8 mouse cellular contexts compared by ENCODE assay signal in genomic region chr3:90465081-90465685, GRCm38 (mm10). TPM values are rescaled to one million over a fixed set of nuclear protein-coding genes. Genes with fewer than 3 reads are reported as not detected.
DNase-seq lines count a peak whose midpoint lies in the region; ATAC-seq and TF ChIP-seq lines count a peak whose summit lies in the region.

No protein-coding gene starts in this region.

- H3K4me2 ChIP-seq in forebrain, postnatal 0 days (ENCODE audit: low read depth) = peak overlapping the region; percentile 97

- no peak for TF ChIP-seq CTCF in heart, adult 2 months (IDR thresholded peaks at IDR 0.05)
- no peak for TF ChIP-seq CTCF in forebrain, postnatal 0 days (IDR thresholded peaks at IDR 0.05; ENCODE audit: low read depth)
- TF ChIP-seq CTCF in kidney, adult 2 months (conservative IDR thresholded peaks at IDR 0.05; ENCODE audit: insufficient read depth, insufficient read length, low read depth, low read length) = no peak
- TF ChIP-seq CTCF in small intestine, adult 2 months (IDR thresholded peaks at IDR 0.05; ENCODE audit: extremely low read depth, insufficient read length, insufficient replicate concordance, low read depth, low read length) = no peak

- intact Hi-C loops in heart, adult 2 months (cut with DNase I) = loop anchor here (1.0 to 10.0 kb wide), 3 partner anchors 18 to 243 kb away; partner anchors contain the start of gene Gatad2b

- DNase-seq in heart, adult 2 months = peak; percentile 52 to 76
- DNase-seq in heart, adult 11 months = no peak
- DNase-seq in adrenal gland, postnatal 10 days = peak; percentile 62
- DNase-seq in forebrain, postnatal 0 days = peak; percentile 13
- DNase-seq in kidney, adult 2 months = no peak
- peak; percentile 24 for DNase-seq in lung, postnatal 36 days
- DNase-seq in cerebellum, adult 9-11 months = no peak

- no peaks in the 10 kb centered on the region; the same call in 1 of the 2 replicates for H3K79me2 ChIP-seq in heart, adult 2 months (replicated peaks; ENCODE audit: control insufficient read depth, insufficient read depth, low read length)

- peaks cover 4% of the 10 kb centered on the region for H3K27me3 ChIP-seq in heart, adult 2 months (ENCODE audit: control insufficient read depth, insufficient read depth, low read length)
- peaks cover 28% of the 10 kb centered on the region for H3K27me3 ChIP-seq in forebrain, postnatal 0 days (ENCODE audit: insufficient read depth, low read length)
- H3K27me3 ChIP-seq in kidney, adult 2 months (replicated peaks; ENCODE audit: control insufficient read depth, insufficient read depth, low read length) = no peaks in the 10 kb centered on the region
- peaks cover 18% of the 10 kb centered on the region for H3K27me3 ChIP-seq in small intestine, adult 2 months (ENCODE audit: control insufficient read depth, insufficient read depth, low read length)

- peak overlapping the region; percentile 91 for H3K27ac ChIP-seq in heart, adult 2 months
- no peak overlapping the region for H3K27ac ChIP-seq in forebrain, postnatal 0 days (ENCODE audit: low read depth, low read length)
- peak overlapping the region; percentile 76 for H3K27ac ChIP-seq in kidney, adult 2 months (ENCODE audit: insufficient read depth, low read depth, low read length)
- no peak overlapping the region for H3K27ac ChIP-seq in small intestine, adult 2 months (ENCODE audit: insufficient read depth, low read depth, low read length)

- no peak for TF ChIP-seq POLR2A in heart, adult 2 months (IDR thresholded peaks at IDR 0.05; ENCODE audit: insufficient read depth, low read depth, low read length)
- no peak for TF ChIP-seq POLR2A in kidney, adult 2 months (IDR thresholded peaks at IDR 0.05; ENCODE audit: low read depth, low read length)
- no peak for TF ChIP-seq POLR2A in small intestine, adult 2 months (IDR thresholded peaks at IDR 0.05; ENCODE audit: low read depth, low read length)

- no peak for TF ChIP-seq EP300 in heart, adult 2 months (IDR thresholded peaks at IDR 0.05; ENCODE audit: insufficient read depth, low read depth, low read length)

- H3K4me3 ChIP-seq in heart, adult 2 months = peak overlapping the region; percentile 62
- peak overlapping the region; percentile 48 for H3K4me3 ChIP-seq in forebrain, postnatal 0 days (ENCODE audit: low read depth, low read length)
- peak overlapping the region; percentile 82 for H3K4me3 ChIP-seq in kidney, adult 2 months (ENCODE audit: insufficient read depth, low read depth, low read length)
- peak overlapping the region; percentile 63 for H3K4me3 ChIP-seq in small intestine, adult 2 months (ENCODE audit: low read depth, low read length)

- no peaks in the 10 kb centered on the region for H3K9me3 ChIP-seq in forebrain, postnatal 0 days (ENCODE audit: low read length)

- 1% methylated on average over 75 of the region's 75 CpGs for WGBS in heart, adult 2 months
- WGBS in forebrain, postnatal 0 days = 1% methylated on average over 75 of the region's 75 CpGs
- 2% methylated on average over 75 of the region's 75 CpGs for WGBS in kidney, adult 2 months
- 3% methylated on average over 75 of the region's 75 CpGs for WGBS in small intestine, adult 2 months

- peaks cover 1% of the 10 kb centered on the region; the same call in 1 of the 2 replicates for H3K4me1 ChIP-seq in heart, adult 2 months (ENCODE audit: control insufficient read depth, insufficient read depth, low read length)
- H3K4me1 ChIP-seq in forebrain, postnatal 0 days (ENCODE audit: insufficient read depth) = no peaks in the 10 kb centered on the region
- no peaks in the 10 kb centered on the region for H3K4me1 ChIP-seq in kidney, adult 2 months (ENCODE audit: control insufficient read depth, insufficient read depth, low read length)
- no peaks in the 10 kb centered on the region for H3K4me1 ChIP-seq in small intestine, adult 2 months (ENCODE audit: control insufficient read depth, insufficient read depth, insufficient read length, low read length)

- no peaks in the 10 kb centered on the region for H3K36me3 ChIP-seq in heart, adult 2 months (ENCODE audit: control insufficient read depth, insufficient read depth, low read length)
- H3K36me3 ChIP-seq in forebrain, postnatal 0 days (ENCODE audit: insufficient read depth) = no peaks in the 10 kb centered on the region
- no peaks in the 10 kb centered on the region for H3K36me3 ChIP-seq in kidney, adult 2 months (ENCODE audit: control insufficient read depth, insufficient read depth, low read length)
- H3K36me3 ChIP-seq in small intestine, adult 2 months (ENCODE audit: control insufficient read depth, insufficient read depth, low read length) = no peaks in the 10 kb centered on the region

- H3K9ac ChIP-seq in heart, adult 2 months (ENCODE audit: low read depth, low read length) = peak overlapping the region; percentile 95
- H3K9ac ChIP-seq in forebrain, postnatal 0 days = peak overlapping the region; percentile 48

- peak; percentile 45 for ATAC-seq in forebrain, postnatal 0 days

RNA-seq across cellular contexts. Expression of gene Npr1, which starts 0.5 kb away (rescaled TPM):
- 10 to 100 TPM; 16.1 to 16.3 TPM for total RNA-seq in heart, adult 2 months (2021)
- polyA plus RNA-seq in heart, adult 2 months (2012; rRNA removed) = 35.0 and 47.5 TPM in 2 replicates
- total RNA-seq in adrenal gland, postnatal 10 days (2021) = 100 to 1,000 TPM in 1 of 2 experiments, 10 to 100 TPM in 1; 88.3 to 101 TPM
- total RNA-seq in forebrain, postnatal 0 days (2014; rRNA removed) = 2.7 and 6.9 TPM in 2 replicates
- 1.7 and 2.1 TPM in 2 replicates for polyA plus RNA-seq in forebrain, postnatal 0 days (2015; fragmentation: Nextera tagmentation; extraction: Ambion mirVana)
- 51.4 and 55.4 TPM in 2 replicates for polyA plus RNA-seq in kidney, adult 2 months (2012; rRNA removed)
- polyA plus RNA-seq in small intestine, adult 2 months (2012; rRNA removed) = 5.1 and 5.9 TPM in 2 replicates

RNA-seq across cellular contexts. Expression of gene Ilf2, which starts 10.7 kb away (rescaled TPM):
- total RNA-seq in heart, adult 2 months (2021) = 10 to 100 TPM; 30.6 to 32.2 TPM
- 13.9 and 24.9 TPM in 2 replicates for polyA plus RNA-seq in heart, adult 2 months (2012; rRNA removed)
- total RNA-seq in adrenal gland, postnatal 10 days (2021) = 10 to 100 TPM; 59.1 to 63.2 TPM
- total RNA-seq in forebrain, postnatal 0 days (2014; rRNA removed) = 199 and 239 TPM in 2 replicates
- 170 and 191 TPM in 2 replicates for polyA plus RNA-seq in forebrain, postnatal 0 days (2015; fragmentation: Nextera tagmentation; extraction: Ambion mirVana)
- 19.4 and 22.8 TPM in 2 replicates for polyA plus RNA-seq in kidney, adult 2 months (2012; rRNA removed)
- polyA plus RNA-seq in small intestine, adult 2 months (2012; rRNA removed) = 4.3 and 5.9 TPM in 2 replicates

RNA-seq across cellular contexts. Expression of gene Snapin, which starts 25.6 kb away (rescaled TPM):
- 10 to 100 TPM; 60.0 to 71.3 TPM for total RNA-seq in heart, adult 2 months (2021)
- polyA plus RNA-seq in heart, adult 2 months (2012; rRNA removed) = 50.7 and 89.1 TPM in 2 replicates
- total RNA-seq in adrenal gland, postnatal 10 days (2021) = 10 to 100 TPM; 46.6 to 59.3 TPM
- 41.4 and 48.2 TPM in 2 replicates for total RNA-seq in forebrain, postnatal 0 days (2014; rRNA removed)
- 79.1 and 80.4 TPM in 2 replicates for polyA plus RNA-seq in forebrain, postnatal 0 days (2015; fragmentation: Nextera tagmentation; extraction: Ambion mirVana)
- polyA plus RNA-seq in kidney, adult 2 months (2012; rRNA removed) = 20.7 and 25.3 TPM in 2 replicates
- 3.4 and 7.1 TPM in 2 replicates for polyA plus RNA-seq in small intestine, adult 2 months (2012; rRNA removed)

RNA-seq across cellular contexts. Expression of gene Ints3, which starts 31.8 kb away (rescaled TPM):
- 10 to 100 TPM; 22.9 to 26.3 TPM for total RNA-seq in heart, adult 2 months (2021)
- 15.2 and 21.8 TPM in 2 replicates for polyA plus RNA-seq in heart, adult 2 months (2012; rRNA removed)
- total RNA-seq in adrenal gland, postnatal 10 days (2021) = 10 to 100 TPM; 46.8 to 51.6 TPM
- total RNA-seq in forebrain, postnatal 0 days (2014; rRNA removed) = 49.7 and 51.5 TPM in 2 replicates
- polyA plus RNA-seq in forebrain, postnatal 0 days (2015; fragmentation: Nextera tagmentation; extraction: Ambion mirVana) = 16.0 and 20.6 TPM in 2 replicates
- 22.9 and 23.6 TPM in 2 replicates for polyA plus RNA-seq in kidney, adult 2 months (2012; rRNA removed)
- 13.6 and 22.4 TPM in 2 replicates for polyA plus RNA-seq in small intestine, adult 2 months (2012; rRNA removed)

RNA-seq across cellular contexts. Expression of gene Chtop, which starts 44.1 kb away (rescaled TPM):
- 10 to 100 TPM; 90.0 to 93.0 TPM for total RNA-seq in heart, adult 2 months (2021)
- polyA plus RNA-seq in heart, adult 2 months (2012; rRNA removed) = 30.4 and 51.4 TPM in 2 replicates
- total RNA-seq in adrenal gland, postnatal 10 days (2021) = 100 to 1,000 TPM; 101 to 108 TPM
- total RNA-seq in forebrain, postnatal 0 days (2014; rRNA removed) = 272 and 302 TPM in 2 replicates
- 179 and 186 TPM in 2 replicates for polyA plus RNA-seq in forebrain, postnatal 0 days (2015; fragmentation: Nextera tagmentation; extraction: Ambion mirVana)
- polyA plus RNA-seq in kidney, adult 2 months (2012; rRNA removed) = 26.6 and 36.6 TPM in 2 replicates
- 14.3 and 22.3 TPM in 2 replicates for polyA plus RNA-seq in small intestine, adult 2 months (2012; rRNA removed)

Comparison
In these comparisons a context has a peak if more than half of its experiments do, and no peak if none do; other contexts are left out.
1. DNase-seq: peak in heart, adult 2 months (2 of 2), adrenal gland, postnatal 10 days (single experiment), forebrain, postnatal 0 days (single experiment) and lung, postnatal 36 days (single experiment); none in heart, adult 11 months (single experiment), kidney, adult 2 months (single experiment) and cerebellum, adult 9-11 months (single experiment).
2. H3K27ac ChIP-seq: peak in heart, adult 2 months (single experiment) and kidney, adult 2 months (single experiment); none in forebrain, postnatal 0 days (single experiment) and small intestine, adult 2 months (single experiment).
3. Peak in every context shown above with its lines, with median percentiles within 50 percentile points of each other: H3K4me3 ChIP-seq.